Mouse (Mus musculus): ENCODE results near the gene Nr1d1.

- TF ChIP-seq POLR2A (IDR thresholded peaks at IDR 0.05; ENCODE audit: extremely low read depth, insufficient read depth, low read length) (no peak), CTCF (IDR thresholded peaks at IDR 0.05; ENCODE audit: low read depth, low read length) (no peak)
These were observed 35.6 kb upstream of the Nr1d1 start for GRCm38 (mm10) chr11:98810686-98811085.

Measured in liver, adult 2 months (tissue).